Mouse (Mus musculus) cortical plate, adult 2 months (tissue): ENCODE measurements around the gene Hoxb2.

ENCODE experiments used
- CTCF ChIP-seq: fragments of 200-500 bp; IDR thresholded peaks from 2 replicates; pipeline ENCODE4 v1.5.1; 2011; ENCODE audit warnings: mild to moderate bottlenecking, control low read depth, low read length; ENCODE audit not compliant: insufficient read depth; ENCODE audit errors: extremely low read depth
- POLR2A ChIP-seq: fragments of 200-500 bp; IDR thresholded peaks from 2 replicates; pipeline ENCODE4 v1.6.1; 2011; ENCODE audit warnings: mild to moderate bottlenecking, low read length, control low read depth; ENCODE audit not compliant: insufficient read depth; ENCODE audit errors: extremely low read depth

GRCm38 (mm10) chr11:96383381-96383780 is 33.1 kb downstream of the Hoxb2 start:
- TF ChIP-seq POLR2A (no peak), CTCF (no peak)
